Mouse (Mus musculus) lung, postnatal 10 days (tissue): ENCODE data around the gene Naif1.
A peak's percentile ranks its signal among the peaks of the same experiment; 100 is the strongest.

Source experiments
- DNase-seq: peaks from one replicate; pipeline ENCODE4 v3.0.0; 2021

Gene Naif1

GRCm38 (mm10) chr2:32428262-32428722, 22.0 kb upstream of the Naif1 start:
- DNase-seq = peak; percentile 67

GRCm38 (mm10) chr2:32429215-32429891, 20.9 kb upstream of the Naif1 start:
- no peak for DNase-seq

GRCm38 (mm10) chr2:32430701-32431676, 19.3 kb upstream of the Naif1 start:
- peak; percentile 82 for DNase-seq

- DNase-seq = peak; percentile 72
These were observed 13.4 kb upstream of the Naif1 start for GRCm38 (mm10) chr2:32436686-32437372.

GRCm38 (mm10) chr2:32437612-32438166, 12.6 kb upstream of the Naif1 start:
- no peak for DNase-seq

GRCm38 (mm10) chr2:32438733-32439132, 11.5 kb upstream of the Naif1 start:
- no peak for DNase-seq

- no peak for DNase-seq
These were observed 11.1 kb upstream of the Naif1 start for GRCm38 (mm10) chr2:32439177-32439576.

- DNase-seq = peak; percentile 58
These were observed 10.1 kb upstream of the Naif1 start for GRCm38 (mm10) chr2:32440164-32440563.

- no peak for DNase-seq
These were observed 9.6 kb upstream of the Naif1 start for GRCm38 (mm10) chr2:32440632-32441031.

- DNase-seq = no peak
These were observed 8.7 kb upstream of the Naif1 start for GRCm38 (mm10) chr2:32441550-32441949.

- no peak for DNase-seq
These were observed 4.7 kb upstream of the Naif1 start for GRCm38 (mm10) chr2:32445535-32445934.

GRCm38 (mm10) chr2:32447264-32447936, 2.9 kb upstream of the Naif1 start:
- DNase-seq = peak; percentile 73

GRCm38 (mm10) chr2:32448480-32448879, 1.8 kb upstream of the Naif1 start:
- DNase-seq = no peak

- DNase-seq = peak; percentile 98
These were observed 906 bp downstream of the Naif1 start, which contains the start of gene Slc25a25 for GRCm38 (mm10) chr2:32450881-32451844. Gene Slc25a25, minus strand, starts transcription at chr2:32451445.

GRCm38 (mm10) chr2:32451870-32452372, 1.7 kb downstream of the Naif1 start:
- peak; percentile 99 for DNase-seq

GRCm38 (mm10) chr2:32452441-32452971, 2.2 kb downstream of the Naif1 start:
- DNase-seq = no peak

- no peak for DNase-seq
These were observed 3.5 kb downstream of the Naif1 start for GRCm38 (mm10) chr2:32453641-32454303.

- no peak for DNase-seq
These were observed 4.4 kb downstream of the Naif1 start for GRCm38 (mm10) chr2:32454633-32455032.

GRCm38 (mm10) chr2:32455101-32455500, 4.8 kb downstream of the Naif1 start:
- peak; percentile 40 for DNase-seq

- DNase-seq = peak; percentile 51
These were observed 8.0 kb downstream of the Naif1 start for GRCm38 (mm10) chr2:32458300-32458699.
